Mouse (Mus musculus) MEL (cell line): ENCODE data around the gene Aph1c.

Source experiments
- CTCF ChIP-seq, 3 experiments: IDR thresholded peaks in 2 of 3; conservative IDR thresholded peaks in 1 of 3; 2 replicates each; pipeline ENCODE4 v1.5.1; 2011 to 2012; ENCODE audit warnings: low read length in 3 of 3, low read depth in 2 of 3, mild to moderate bottlenecking in 2 of 3, improper control_type of control experiment in 1 of 3, inconsistent platforms in 1 of 3, mixed read lengths in 1 of 3, moderate library complexity in 1 of 3; ENCODE audit not compliant: control insufficient read depth in 1 of 3, insufficient read depth in 1 of 3, poor library complexity in 1 of 3, severe bottlenecking in 1 of 3
- EP300 ChIP-seq, 2 experiments: IDR thresholded peaks; 2 replicates each; pipeline ENCODE4 v1.6.1; 2011; ENCODE audit warnings: improper control_type of control experiment in 2 of 2, low read length in 2 of 2, low read depth in 1 of 2, mild to moderate bottlenecking in 1 of 2
- GATA1 ChIP-seq: IDR thresholded peaks from 2 replicates; pipeline ENCODE4 v1.6.1; 2011; ENCODE audit warnings: low read depth, low read length, improper control_type of control experiment
- JUND ChIP-seq: IDR thresholded peaks from 2 replicates; pipeline ENCODE4 v1.6.1; 2011; ENCODE audit warnings: low read depth, mild to moderate bottlenecking, improper control_type of control experiment, low read length
- MAX ChIP-seq: IDR thresholded peaks from 2 replicates; pipeline ENCODE4 v1.6.1; 2011; ENCODE audit warnings: low read length, improper control_type of control experiment
- MYC ChIP-seq: IDR thresholded peaks from 2 replicates; pipeline ENCODE4 v1.6.1; 2011; ENCODE audit warnings: low read depth, mild to moderate bottlenecking, low read length, improper control_type of control experiment, moderate library complexity
- NRF1 ChIP-seq: IDR thresholded peaks from 2 replicates; pipeline ENCODE4 v1.6.1; 2014; ENCODE audit warnings: low read depth, mild to moderate bottlenecking, inconsistent platforms, low read length, improper control_type of control experiment, moderate library complexity; ENCODE audit not compliant: poor library complexity, insufficient read depth, severe bottlenecking
- POLR2A ChIP-seq, 2 experiments: IDR thresholded peaks; 2 replicates each; pipeline ENCODE4 v1.6.1; 2011 to 2012; ENCODE audit warnings: low read length in 2 of 2, mild to moderate bottlenecking in 2 of 2, control low read depth in 1 of 2, improper control_type of control experiment in 1 of 2, low read depth in 1 of 2, moderate library complexity in 1 of 2; ENCODE audit not compliant: control insufficient read depth in 1 of 2, insufficient read depth in 1 of 2, poor library complexity in 1 of 2
- USF1 ChIP-seq: IDR thresholded peaks from 2 replicates; pipeline ENCODE4 v1.6.1; 2014; ENCODE audit warnings: low read depth, mild to moderate bottlenecking, inconsistent platforms, low read length, improper control_type of control experiment, moderate library complexity
- ZMIZ1 ChIP-seq: IDR thresholded peaks from 2 replicates; pipeline ENCODE4 v1.6.1; 2012; ENCODE audit warnings: low read depth, mild to moderate bottlenecking, inconsistent platforms, low read length, improper control_type of control experiment, moderate library complexity

DNA sequence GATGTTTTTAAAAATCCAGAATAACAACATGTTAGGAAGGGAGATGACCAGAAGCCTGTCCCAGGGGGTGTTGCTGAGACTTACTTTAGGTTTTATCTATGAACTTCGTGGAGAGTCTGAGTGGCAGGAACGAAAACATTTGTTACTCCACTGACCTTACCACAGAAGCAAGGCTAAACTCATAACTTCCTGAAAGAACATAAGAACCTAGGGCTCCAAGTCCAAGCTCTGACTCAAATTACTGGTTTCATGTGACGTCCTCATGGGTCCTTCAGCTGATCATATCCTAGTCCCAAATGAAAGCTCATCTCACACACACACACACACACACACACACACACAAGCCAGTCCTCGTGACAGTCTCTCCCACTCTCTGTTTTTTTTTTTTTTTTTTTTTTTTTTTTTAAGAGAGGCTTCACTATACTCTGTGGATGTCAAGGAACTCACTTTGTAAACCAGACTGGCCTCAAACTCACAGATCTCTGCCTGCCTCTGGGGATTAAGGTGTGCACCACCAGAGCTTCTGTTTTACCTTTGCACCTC is 2.1 kb downstream of the Aph1c start:
- no peak for TF ChIP-seq MYC
- no peak for TF ChIP-seq USF1
- TF ChIP-seq EP300 (IDR thresholded peaks at IDR 0.05; ENCODE audit: low read depth in 1 of 2, low read length in 2 of 2): no peak
- no peak for TF ChIP-seq GATA1
- no peak for TF ChIP-seq CTCF (IDR thresholded peaks at IDR 0.05 in 2 of 3, conservative IDR thresholded peaks at IDR 0.05 in 1 of 3; ENCODE audit: control insufficient read depth in 1 of 3, insufficient read depth in 1 of 3, low read depth in 2 of 3, low read length in 3 of 3, poor library complexity in 1 of 3, severe bottlenecking in 1 of 3)
- TF ChIP-seq POLR2A (IDR thresholded peaks at IDR 0.05; ENCODE audit: control insufficient read depth in 1 of 2, insufficient read depth in 1 of 2, low read depth in 1 of 2, low read length in 2 of 2, poor library complexity in 1 of 2): no peak
- TF ChIP-seq NRF1: no peak
- TF ChIP-seq ZMIZ1: no peak
- TF ChIP-seq MAX: no peak
- TF ChIP-seq JUND: no peak
